ENCODE assay signal across 20 mouse cellular contexts in genomic region chr2:152620367-152621134, GRCm38 (mm10). TPM values are rescaled to one million over a fixed set of nuclear protein-coding genes. Genes with fewer than 3 reads are reported as not detected.
DNase-seq lines count a peak whose midpoint lies in the region; ATAC-seq and TF ChIP-seq lines count a peak whose summit lies in the region.
"Had no signal": no experiment of that assay in that cellular context is flagged by ENCODE, and none has a peak within 500 bp of the region (broad histone marks: within the 10 kb centered on the region; RNA-seq: fewer than 3 reads in every experiment).

No protein-coding gene starts in this region.

- intact Hi-C loops in gastrocnemius, postnatal 14 days (cut with DNase I; ENCODE audit: low total_unique reads), result no loop called here

- H3K9me3 ChIP-seq in lung, postnatal 0 days (ENCODE audit: low read length), result no peaks in the 10 kb centered on the region
- H3K9me3 ChIP-seq in forebrain, embryonic 13.5 days (replicated peaks), result no peaks in the 10 kb centered on the region
- no peaks in the 10 kb centered on the region for H3K9me3 ChIP-seq in limb, embryonic 10.5 days (replicated peaks)
- H3K9me3 ChIP-seq: embryonic facial prominence, embryonic 13.5 days; heart, embryonic 13.5 days; midbrain, embryonic 13.5 days had no signal

- no peaks in the 10 kb centered on the region for H3K4me1 ChIP-seq in kidney, adult 2 months (ENCODE audit: control insufficient read depth, insufficient read depth, low read length)
- no peaks in the 10 kb centered on the region for H3K4me1 ChIP-seq in lung, postnatal 0 days (ENCODE audit: insufficient read depth, low read depth, low read length)
- H3K4me1 ChIP-seq in forebrain, embryonic 13.5 days, result no peaks in the 10 kb centered on the region
- no peaks in the 10 kb centered on the region for H3K4me1 ChIP-seq in limb, embryonic 10.5 days
- H3K4me1 ChIP-seq: embryonic facial prominence, embryonic 13.5 days; heart, embryonic 13.5 days had no signal

- no peak overlapping the region for H3K4me3 ChIP-seq in kidney, adult 2 months (ENCODE audit: insufficient read depth, low read depth, low read length)
- no peak overlapping the region for H3K4me3 ChIP-seq in lung, postnatal 0 days (ENCODE audit: low read depth, low read length)
- no peak overlapping the region for H3K4me3 ChIP-seq in myocyte
- H3K4me3 ChIP-seq in forebrain, embryonic 13.5 days, result no peak overlapping the region
- H3K4me3 ChIP-seq in limb, embryonic 10.5 days, result no peak overlapping the region
- H3K4me3 ChIP-seq: embryonic facial prominence, embryonic 13.5 days; heart, embryonic 13.5 days; midbrain, embryonic 13.5 days had no signal

- no peak overlapping the region for H3K27ac ChIP-seq in kidney, adult 2 months (ENCODE audit: insufficient read depth, low read depth, low read length)
- no peak overlapping the region for H3K27ac ChIP-seq in lung, postnatal 0 days (ENCODE audit: low read length)
- no peak overlapping the region for H3K27ac ChIP-seq in forebrain, embryonic 13.5 days
- no peak overlapping the region for H3K27ac ChIP-seq in limb, embryonic 10.5 days
- H3K27ac ChIP-seq: embryonic facial prominence, embryonic 13.5 days; heart, embryonic 13.5 days; liver, embryonic 14.5 days; midbrain, embryonic 13.5 days had no signal

- H3K27me3 ChIP-seq in kidney, adult 2 months (replicated peaks; ENCODE audit: control insufficient read depth, insufficient read depth, low read length), result no peaks in the 10 kb centered on the region
- H3K27me3 ChIP-seq in lung, postnatal 0 days (replicated peaks; ENCODE audit: insufficient read depth, low read length), result no peaks in the 10 kb centered on the region
- H3K27me3 ChIP-seq in myocyte (ENCODE audit: control insufficient read depth, insufficient read depth, insufficient read length), result no peaks in the 10 kb centered on the region
- peaks cover 5% of the 10 kb centered on the region for H3K27me3 ChIP-seq in forebrain, embryonic 13.5 days
- H3K27me3 ChIP-seq in limb, embryonic 10.5 days (ENCODE audit: low read depth, poor library complexity, severe bottlenecking), result peaks cover 29% of the 10 kb centered on the region
- H3K27me3 ChIP-seq: Patski had no signal

- peak; percentile 16; the same call in 1 of the 2 replicates for ATAC-seq in lung, postnatal 0 days
- ATAC-seq in forebrain, embryonic 13.5 days, result no peak
- ATAC-seq: CD4-positive, CD25-positive, alpha-beta regulatory T cell, adult 4 months; forebrain, embryonic 14.5 days; hindbrain, embryonic 16.5 days; midbrain, embryonic 13.5 days; Patski had no signal

- no peaks in the 10 kb centered on the region for H3K79me2 ChIP-seq in myocyte (ENCODE audit: control insufficient read depth, insufficient read depth)

- H3K36me3 ChIP-seq in kidney, adult 2 months (ENCODE audit: control insufficient read depth, insufficient read depth, low read length), result no peaks in the 10 kb centered on the region
- H3K36me3 ChIP-seq in lung, postnatal 0 days (ENCODE audit: insufficient read depth, low read length), result no peaks in the 10 kb centered on the region
- no peaks in the 10 kb centered on the region for H3K36me3 ChIP-seq in myocyte (ENCODE audit: control insufficient read depth, insufficient read depth)
- H3K36me3 ChIP-seq in forebrain, embryonic 13.5 days (ENCODE audit: poor library complexity, severe bottlenecking), result no peaks in the 10 kb centered on the region
- no peaks in the 10 kb centered on the region for H3K36me3 ChIP-seq in limb, embryonic 10.5 days
- H3K36me3 ChIP-seq: embryonic facial prominence, embryonic 13.5 days; heart, embryonic 13.5 days; midbrain, embryonic 13.5 days had no signal

- H3K4me2 ChIP-seq in lung, postnatal 0 days (replicated peaks; ENCODE audit: low read depth, low read length), result no peak overlapping the region
- H3K4me2 ChIP-seq in myocyte (ENCODE audit: low read depth), result peak overlapping the region; percentile 64
- no peak overlapping the region for H3K4me2 ChIP-seq in forebrain, embryonic 13.5 days
- H3K4me2 ChIP-seq: embryonic facial prominence, embryonic 13.5 days; heart, embryonic 13.5 days; midbrain, embryonic 13.5 days had no signal

- 55% methylated on average over 9 of the region's 9 CpGs for WGBS in kidney, adult 2 months
- 58% methylated on average over 9 of the region's 9 CpGs for WGBS in lung, postnatal 0 days
- 75% methylated on average over 9 of the region's 9 CpGs for WGBS in forebrain, embryonic 13.5 days
- WGBS in limb, embryonic 10.5 days, result 78% methylated on average over 9 of the region's 9 CpGs

- H3K9ac ChIP-seq in lung, postnatal 0 days (replicated peaks; ENCODE audit: low read depth), result no peak overlapping the region
- no peak overlapping the region for H3K9ac ChIP-seq in forebrain, embryonic 13.5 days
- H3K9ac ChIP-seq: embryonic facial prominence, embryonic 13.5 days; heart, embryonic 13.5 days; liver, embryonic 14.5 days; midbrain, embryonic 13.5 days had no signal

- no peak overlapping the region for H3ac ChIP-seq in myocyte (ENCODE audit: control insufficient read depth, insufficient read length)

- no peak for TF ChIP-seq EP300 in lung, postnatal 0 days (IDR thresholded peaks at IDR 0.05)

- DNase-seq in kidney, adult 2 months, result peak; percentile 36
- no peak for DNase-seq in kidney, adult 18-20 months
- peak; percentile 40 for DNase-seq in lung, postnatal 0 days (ENCODE audit: low spot score)
- DNase-seq in lung, postnatal 14 days, result no peak
- DNase-seq in gastrocnemius, postnatal 14 days, result peak; percentile 53
- no peak for DNase-seq in limb, embryonic 10.5 days (ENCODE audit: low spot score)
- DNase-seq: adrenal gland, postnatal 25 days; cerebellum, adult 9-10 months; thymus, adult 18-20 months had no signal

- no peak for TF ChIP-seq POLR2A in kidney, adult 2 months (IDR thresholded peaks at IDR 0.05; ENCODE audit: low read depth, low read length)
- TF ChIP-seq POLR2A in myocyte (IDR thresholded peaks at IDR 0.05; ENCODE audit: insufficient read length, low read depth), result peak; percentile 12

- TF ChIP-seq CTCF in kidney, adult 2 months (conservative IDR thresholded peaks at IDR 0.05; ENCODE audit: insufficient read depth, insufficient read length, low read depth, low read length), result no peak
- no peak for TF ChIP-seq CTCF in lung, postnatal 0 days (IDR thresholded peaks at IDR 0.05)

TF ChIP-seq in myocyte, 11 proteins besides CTCF, POLR2A, EP300 and RAD21:
- TF ChIP-seq POLR2AphosphoS2 (IDR thresholded peaks at IDR 0.05; ENCODE audit: insufficient read length, low read depth) (no peak), MYOG (IDR thresholded peaks at IDR 0.05; ENCODE audit: control insufficient read depth in 1 of 3, insufficient read depth in 1 of 3, insufficient read length in 2 of 3, low read depth in 2 of 3) (peak in 1 of 3 experiments; percentile 64), TCF12 (IDR thresholded peaks at IDR 0.05; ENCODE audit: insufficient read depth, poor library complexity, severe bottlenecking) (peak; percentile 5), REST (IDR thresholded peaks at IDR 0.05; ENCODE audit: insufficient read depth, insufficient read length) (no peak), MYOD1 (IDR thresholded peaks at IDR 0.05; ENCODE audit: control insufficient read depth in 1 of 3, insufficient read length in 2 of 3, low read depth in 2 of 3) (peak; percentile 25 to 89 (median 86)), MAX (IDR thresholded peaks at IDR 0.05; ENCODE audit: low read depth) (no peak)

RNA-seq across cellular contexts. Expression of gene Defb25, which starts 2.3 kb away (rescaled TPM):
- polyA plus RNA-seq in kidney, adult 2 months (2012; rRNA removed), result 1.0 TPM in 1 of 2 replicates, not detected in the other
- 3.0 and 4.9 TPM in 2 replicates for polyA plus RNA-seq in lung, postnatal 0 days (2015; fragmentation: Nextera tagmentation; extraction: Ambion mirVana)
- total RNA-seq in gastrocnemius, postnatal 14 days (2021), result 1 to 10 TPM; 1.3 to 1.4 TPM
- 8.8 TPM for polyA plus RNA-seq in myocyte (2012; fragmentation: generic; extraction: Trizol)
- not detected in 2 replicates for polyA plus RNA-seq in forebrain, embryonic 13.5 days (2015; fragmentation: Nextera tagmentation; extraction: Ambion mirVana)
- polyA plus RNA-seq in limb, embryonic 10.5 days (2016; fragmentation: Nextera tagmentation; extraction: Ambion mirVana), result not detected in 2 replicates
- total RNA-seq: layer of hippocampus, postnatal 25 days had no signal
- polyA plus RNA-seq: CD4-positive, CD25-positive, alpha-beta regulatory T cell, adult 4 months; embryonic facial prominence, embryonic 13.5 days; forebrain, embryonic 14.5 days; hindbrain, embryonic 16.5 days; liver, embryonic 14.5 days; midbrain, embryonic 13.5 days; Patski had no signal

RNA-seq across cellular contexts. Expression of gene Rem1, which starts 6.2 kb away (rescaled TPM):
- polyA plus RNA-seq in kidney, adult 2 months (2012; rRNA removed), result 10.5 and 13.5 TPM in 2 replicates
- 32.2 and 34.0 TPM in 2 replicates for polyA plus RNA-seq in lung, postnatal 0 days (2015; fragmentation: Nextera tagmentation; extraction: Ambion mirVana)
- 1 to 10 TPM; 5.2 to 7.3 TPM for total RNA-seq in gastrocnemius, postnatal 14 days (2021)
- polyA plus RNA-seq in myocyte (2012; fragmentation: generic; extraction: Trizol), result 28.3 TPM
- polyA plus RNA-seq in forebrain, embryonic 13.5 days (2015; fragmentation: Nextera tagmentation; extraction: Ambion mirVana), result 0.19 and 0.20 TPM in 2 replicates
- polyA plus RNA-seq in limb, embryonic 10.5 days (2016; fragmentation: Nextera tagmentation; extraction: Ambion mirVana), result 0.41 and 0.46 TPM in 2 replicates
- polyA plus RNA-seq: CD4-positive, CD25-positive, alpha-beta regulatory T cell, adult 4 months; Patski had no signal

RNA-seq across cellular contexts. Expression of gene Defb36, which starts 16.4 kb away (rescaled TPM):
- 0.27 and 0.52 TPM in 2 replicates for polyA plus RNA-seq in kidney, adult 2 months (2012; rRNA removed)
- not detected in 2 replicates for polyA plus RNA-seq in lung, postnatal 0 days (2015; fragmentation: Nextera tagmentation; extraction: Ambion mirVana)
- total RNA-seq in gastrocnemius, postnatal 14 days (2021), result not detected
- not detected for polyA plus RNA-seq in myocyte (2012; fragmentation: generic; extraction: Trizol)
- polyA plus RNA-seq in forebrain, embryonic 13.5 days (2015; fragmentation: Nextera tagmentation; extraction: Ambion mirVana), result not detected in 2 replicates
- polyA plus RNA-seq in limb, embryonic 10.5 days (2016; fragmentation: Nextera tagmentation; extraction: Ambion mirVana), result not detected in 2 replicates
- total RNA-seq: layer of hippocampus, postnatal 25 days had no signal
- polyA plus RNA-seq: CD4-positive, CD25-positive, alpha-beta regulatory T cell, adult 4 months; embryonic facial prominence, embryonic 13.5 days; forebrain, embryonic 14.5 days; heart, embryonic 13.5 days; hindbrain, embryonic 16.5 days; liver, embryonic 14.5 days; midbrain, embryonic 13.5 days; Patski had no signal

RNA-seq across cellular contexts. Expression of gene Defb45, which starts 21.4 kb away (rescaled TPM):
- not detected in 2 replicates for polyA plus RNA-seq in kidney, adult 2 months (2012; rRNA removed)
- polyA plus RNA-seq in lung, postnatal 0 days (2015; fragmentation: Nextera tagmentation; extraction: Ambion mirVana), result not detected in 2 replicates
- total RNA-seq in gastrocnemius, postnatal 14 days (2021), result not detected
- polyA plus RNA-seq in myocyte (2012; fragmentation: generic; extraction: Trizol), result 0.30 TPM
- not detected in 2 replicates for polyA plus RNA-seq in forebrain, embryonic 13.5 days (2015; fragmentation: Nextera tagmentation; extraction: Ambion mirVana)
- polyA plus RNA-seq in limb, embryonic 10.5 days (2016; fragmentation: Nextera tagmentation; extraction: Ambion mirVana), result not detected in 2 replicates
- total RNA-seq: adrenal gland, postnatal 25 days; layer of hippocampus, postnatal 25 days had no signal
- polyA plus RNA-seq: CD4-positive, CD25-positive, alpha-beta regulatory T cell, adult 4 months; embryonic facial prominence, embryonic 13.5 days; forebrain, embryonic 14.5 days; heart, embryonic 13.5 days; hindbrain, embryonic 16.5 days; liver, embryonic 14.5 days; midbrain, embryonic 13.5 days; Patski had no signal

RNA-seq across cellular contexts. Expression of gene Defb19, which starts 40.4 kb away (rescaled TPM):
- 2.3 and 2.9 TPM in 2 replicates for polyA plus RNA-seq in kidney, adult 2 months (2012; rRNA removed)
- 0.36 TPM in 1 of 2 replicates, not detected in the other for polyA plus RNA-seq in lung, postnatal 0 days (2015; fragmentation: Nextera tagmentation; extraction: Ambion mirVana)
- not detected for total RNA-seq in gastrocnemius, postnatal 14 days (2021)
- not detected for polyA plus RNA-seq in myocyte (2012; fragmentation: generic; extraction: Trizol)
- not detected in 2 replicates for polyA plus RNA-seq in forebrain, embryonic 13.5 days (2015; fragmentation: Nextera tagmentation; extraction: Ambion mirVana)
- not detected in 2 replicates for polyA plus RNA-seq in limb, embryonic 10.5 days (2016; fragmentation: Nextera tagmentation; extraction: Ambion mirVana)
- total RNA-seq: layer of hippocampus, postnatal 25 days had no signal
- polyA plus RNA-seq: CD4-positive, CD25-positive, alpha-beta regulatory T cell, adult 4 months; embryonic facial prominence, embryonic 13.5 days; forebrain, embryonic 14.5 days; hindbrain, embryonic 16.5 days; liver, embryonic 14.5 days; midbrain, embryonic 13.5 days; Patski had no signal

Comparison
In these comparisons a context has a peak if more than half of its experiments do, and no peak if none do; other contexts are left out.
1. DNase-seq: peak in kidney, adult 2 months (single experiment), lung, postnatal 0 days (single experiment) and gastrocnemius, postnatal 14 days (single experiment); none in kidney, adult 18-20 months (single experiment), lung, postnatal 14 days (single experiment) and limb, embryonic 10.5 days (single experiment).